Mouse (Mus musculus) layer of hippocampus, postnatal 36 days (tissue): ENCODE results near the gene Eif6. TPM values are rescaled to one million over a fixed set of nuclear protein-coding genes. Genes with fewer than 3 reads are reported as not detected.

Source experiments
- DNase-seq, 2 experiments: peaks; one replicate each; pipeline ENCODE4 v3.0.0; 2022
- total RNA-seq, 2 experiments: library from RNA; stranded (reverse); gene quantifications; 2 replicates each; pipeline ENCODE4 v1.2.3; 2021

Eif6 gene
- total RNA-seq, 2 experiments from 2014 or later = 65.8 to 74.3 TPM

- DNase-seq = no peak
Measured at GRCm38 (mm10) chr2:155820779-155821178, 5.9 kb downstream of the Eif6 start.

- DNase-seq = no peak
Measured at GRCm38 (mm10) chr2:155819449-155820251, 7.1 kb downstream of the Eif6 start.

GRCm38 (mm10) chr2:155819392-155819448 is 7.5 kb downstream of the Eif6 start, which contains the start of gene BC029722:
Gene BC029722 (minus strand): TSS chr2:155819426.
- no peak for DNase-seq

- DNase-seq = peak; percentile 92 to 94
Measured at GRCm38 (mm10) chr2:155818596-155819391, 7.9 kb downstream of the Eif6 start.

- no peak for DNase-seq
Measured at GRCm38 (mm10) chr2:155817301-155818245, 9.2 kb downstream of the Eif6 start.

- DNase-seq = no peak
Measured at GRCm38 (mm10) chr2:155816179-155816578, 10.5 kb downstream of the Eif6 start.

GRCm38 (mm10) chr2:155814829-155815228 is 11.9 kb downstream of the Eif6 start:
- DNase-seq = no peak

- DNase-seq = no peak
Measured at GRCm38 (mm10) chr2:155812637-155813036, 14.1 kb downstream of the Eif6 start.

GRCm38 (mm10) chr2:155811821-155812396 is 14.8 kb downstream of the Eif6 start:
- DNase-seq = peak; percentile 83 to 84

- no peak for DNase-seq
Measured at GRCm38 (mm10) chr2:155809620-155810019, 17.1 kb downstream of the Eif6 start.

GRCm38 (mm10) chr2:155807408-155807807 is 19.3 kb downstream of the Eif6 start:
- no peak for DNase-seq

GRCm38 (mm10) chr2:155806548-155806947 is 20.2 kb downstream of the Eif6 start:
- no peak for DNase-seq

GRCm38 (mm10) chr2:155805925-155806255 is 20.8 kb downstream of the Eif6 start:
- DNase-seq = no peak

GRCm38 (mm10) chr2:155805231-155805924 is 21.3 kb downstream of the Eif6 start:
- DNase-seq = no peak

GRCm38 (mm10) chr2:155804053-155804452 is 22.7 kb downstream of the Eif6 start:
- no peak for DNase-seq

GRCm38 (mm10) chr2:155802761-155803160 is 24.0 kb downstream of the Eif6 start:
- DNase-seq = no peak

- no peak for DNase-seq
Measured at GRCm38 (mm10) chr2:155798613-155799012, 28.1 kb downstream of the Eif6 start.

- DNase-seq = no peak
Measured at GRCm38 (mm10) chr2:155794674-155795445, 31.9 kb downstream of the Eif6 start.

GRCm38 (mm10) chr2:155792899-155793298 is 33.8 kb downstream of the Eif6 start:
- DNase-seq = no peak

- no peak for DNase-seq
Measured at GRCm38 (mm10) chr2:155787949-155788931, 38.5 kb downstream of the Eif6 start.
